Mouse (Mus musculus) lung, postnatal 0 days (tissue): ENCODE data around the gene Rdh5. TPM values are rescaled to one million over a fixed set of nuclear protein-coding genes. Genes with fewer than 3 reads are reported as not detected.

ENCODE experiments used
- ATAC-seq: fragments of 200-750 bp; cut with Nextera tagmentation; 2 replicates; pipeline ENCODE4 v1.8.0; 2017; ENCODE audit warnings: moderate library complexity
- DNase-seq: peaks from one replicate; pipeline ENCODE4 v3.0.0-alpha.2; 2016; ENCODE audit warnings: low spot score
- H3K27ac ChIP-seq: fragments of 300-500 bp; sonication (generic); 2 replicates; pipeline ENCODE4 v1.5.1; 2014; ENCODE audit warnings: antibody characterized with exemption, mild to moderate bottlenecking, low read length, mixed read lengths
- H3K27me3 ChIP-seq: fragments of 300-500 bp; sonication (generic); replicated peaks from 2 replicates; pipeline ENCODE4 v1.6.1; 2014; ENCODE audit warnings: low read length, mixed read lengths; ENCODE audit not compliant: insufficient read depth
- H3K36me3 ChIP-seq: fragments of 300-500 bp; sonication (generic); 2 replicates; pipeline ENCODE4 v1.6.1; 2014; ENCODE audit warnings: low read length, mixed read lengths; ENCODE audit not compliant: insufficient read depth
- H3K4me1 ChIP-seq: fragments of 300-500 bp; sonication (generic); 2 replicates; pipeline ENCODE4 v1.6.1; 2014; ENCODE audit warnings: antibody characterized with exemption, low read depth, low read length, mixed read lengths; ENCODE audit not compliant: insufficient read depth
- H3K4me2 ChIP-seq: fragments of 300-500 bp; sonication (generic); replicated peaks from 2 replicates; pipeline ENCODE4 v1.6.1; 2014; ENCODE audit warnings: low read depth, mild to moderate bottlenecking, low read length, moderate library complexity, mixed read lengths
- H3K4me3 ChIP-seq: fragments of 300-500 bp; sonication (generic); 2 replicates; pipeline ENCODE4 v1.5.1; 2014; ENCODE audit warnings: low read depth, low read length
- H3K9ac ChIP-seq: fragments of 300-500 bp; sonication (generic); replicated peaks from 2 replicates; pipeline ENCODE4 v1.6.1; 2014; ENCODE audit warnings: low read depth, mild to moderate bottlenecking
- H3K9me3 ChIP-seq: fragments of 300-500 bp; sonication (generic); 2 replicates; pipeline ENCODE4 v1.6.1; 2016; ENCODE audit warnings: low read length, mixed read lengths
- CTCF ChIP-seq: IDR thresholded peaks from 2 replicates; pipeline ENCODE4 v1.5.1; 2016; ENCODE audit warnings: antibody characterized with exemption, mild to moderate bottlenecking
- EP300 ChIP-seq: IDR thresholded peaks from 2 replicates; pipeline ENCODE4 v1.6.1; 2016; ENCODE audit warnings: antibody characterized with exemption, mild to moderate bottlenecking, control low read depth
- WGBS: fragments of 180-500 bp; shearing (Covaris S2); extraction: QIAGEN DNeasy Blood & Tissue Kit; methylation state at CpG from one replicate; pipeline ENCODE4 v1.1.7; 2014; 5-methylcytosine and 5-hydroxymethylcytosine counted together
- polyA plus RNA-seq: library from polyadenylated mRNA; unstranded; fragments of >200 nt; fragmentation: Nextera tagmentation; extraction: Ambion mirVana; gene quantifications from 2 replicates; pipeline ENCODE4 v1.2.1, GENCODE M21; 2015

The Rdh5 gene
- polyA plus RNA-seq, 1 experiment from 2014 or later = 13.2 TPM

DNA sequence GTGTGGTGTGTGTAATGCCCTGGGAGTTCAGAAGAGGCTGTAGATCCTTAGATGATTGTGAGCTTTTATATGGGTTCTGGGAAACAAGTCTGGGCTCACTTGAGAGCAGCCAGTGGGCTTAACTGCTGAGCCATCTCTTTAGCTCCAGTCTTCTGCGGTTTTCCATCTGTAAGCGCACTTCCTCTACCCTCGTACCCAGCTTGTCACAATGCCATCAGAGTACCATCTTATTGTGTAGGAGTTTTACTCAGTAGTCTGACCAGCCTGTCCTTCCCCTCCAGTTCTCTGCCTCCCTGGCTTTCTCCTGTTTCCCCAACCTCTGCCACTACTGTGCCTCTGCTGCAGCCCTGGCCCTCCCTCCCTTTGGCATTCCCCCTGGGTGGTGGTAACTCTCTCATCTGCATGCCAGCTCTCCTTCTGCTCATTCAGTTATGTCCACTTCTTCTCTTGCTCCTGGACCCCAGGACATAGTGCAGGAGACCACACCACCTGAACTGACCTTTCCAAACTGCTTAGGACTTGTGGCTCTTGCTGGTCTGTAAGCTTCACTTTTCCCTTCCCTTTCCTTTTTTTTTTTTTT lies 20.2 kb downstream of the Rdh5 start:
- ATAC-seq (no peak), DNase-seq (no peak)
- Histone ChIP-seq H3K4me3 (no peak overlapping the region), H3K36me3 (no peaks in the 10 kb centered on the region), H3K9ac (no peak overlapping the region), H3K4me2 (no peak overlapping the region), H3K9me3 (no peaks in the 10 kb centered on the region), H3K27ac (no peak overlapping the region), H3K27me3 (no peaks in the 10 kb centered on the region), H3K4me1 (no peaks in the 10 kb centered on the region)
- TF ChIP-seq CTCF (no peak), EP300 (no peak)
- 87% methylated on average over 3 of the region's 3 CpGs for WGBS

- no peak overlapping the region for H3K9ac ChIP-seq
- WGBS = 84% methylated on average over 1 of the region's 1 CpGs
- DNase-seq = no peak
- no peak for ATAC-seq
- no peak overlapping the region for H3K4me2 ChIP-seq
- no peaks in the 10 kb centered on the region for H3K4me1 ChIP-seq
- H3K27me3 ChIP-seq = 0 out of 2 replicates have a peak, but pooled peaks cover 3% of the 10 kb centered on the region
- no peaks in the 10 kb centered on the region for H3K36me3 ChIP-seq
- no peak for TF ChIP-seq EP300
- TF ChIP-seq CTCF = no peak
- no peaks in the 10 kb centered on the region for H3K9me3 ChIP-seq
- no peak overlapping the region for H3K4me3 ChIP-seq
- no peak overlapping the region for H3K27ac ChIP-seq
These were observed 21.3 kb downstream of the Rdh5 start for GRCm38 (mm10) chr10:128901409-128901808.

- Histone ChIP-seq H3K9me3 (no peaks in the 10 kb centered on the region), H3K4me2 (no peak within 1 kb of the TSS), H3K27ac (no peak within 1 kb of the TSS), H3K27me3 (peaks cover 8% of the 10 kb centered on the region; the same call in 1 of the 2 replicates), H3K36me3 (no peaks in the 10 kb centered on the region; the same call in 1 of the 2 replicates), H3K9ac (no peak within 1 kb of the TSS), H3K4me1 (peaks cover 2% of the 10 kb centered on the region; the same call in 1 of the 2 replicates), H3K4me3 (no peak within 1 kb of the TSS)
- ATAC-seq (no peak; the same call in 1 of the 2 replicates), DNase-seq (no peak)
- TF ChIP-seq CTCF = no peak
- 58% methylated on average over 3 of the region's 3 CpGs for WGBS
These were observed 22.0 kb downstream of the Rdh5 start, which contains the start of gene Cd63 for GRCm38 (mm10) chr10:128900698-128901097. Gene Cd63 (plus strand): TSS chr10:128900989.

- no peak overlapping the region for H3K9ac ChIP-seq
- no peaks in the 10 kb centered on the region; the same call in 1 of the 2 replicates for H3K36me3 ChIP-seq
- ATAC-seq (no peak), DNase-seq (no peak)
- H3K4me2 ChIP-seq = no peak overlapping the region
- peaks cover 8% of the 10 kb centered on the region; the same call in 1 of the 2 replicates for H3K27me3 ChIP-seq
- H3K27ac ChIP-seq = no peak overlapping the region
- TF ChIP-seq CTCF (no peak), EP300 (no peak)
- no peak overlapping the region for H3K4me3 ChIP-seq
- 68% methylated on average over 6 of the region's 6 CpGs for WGBS
- peaks cover 2% of the 10 kb centered on the region; the same call in 1 of the 2 replicates for H3K4me1 ChIP-seq
- H3K9me3 ChIP-seq = no peaks in the 10 kb centered on the region
These were observed 22.8 kb downstream of the Rdh5 start for GRCm38 (mm10) chr10:128899759-128900490.

- H3K9me3 ChIP-seq = no peaks in the 10 kb centered on the region
- H3K4me2 ChIP-seq = no peak overlapping the region
- H3K36me3 ChIP-seq = no peaks in the 10 kb centered on the region; the same call in 1 of the 2 replicates
- no peak for DNase-seq
- peaks cover 2% of the 10 kb centered on the region; the same call in 1 of the 2 replicates for H3K4me1 ChIP-seq
- TF ChIP-seq CTCF (no peak), EP300 (no peak)
- H3K27me3 ChIP-seq = peaks cover 13% of the 10 kb centered on the region
- 0% methylated on average over 1 of the region's 1 CpGs for whole genome bisulfite sequencing
- H3K9ac ChIP-seq = no peak overlapping the region
- no peak overlapping the region for H3K27ac ChIP-seq
- no peak overlapping the region for H3K4me3 ChIP-seq
- no peak for ATAC-seq
These were observed 25.2 kb downstream of the Rdh5 start for GRCm38 (mm10) chr10:128897501-128897900.

- Histone ChIP-seq H3K4me2 (no peak overlapping the region), H3K4me1 (peaks cover 2% of the 10 kb centered on the region; the same call in 1 of the 2 replicates), H3K9me3 (no peaks in the 10 kb centered on the region), H3K27ac (no peak overlapping the region), H3K9ac (no peak overlapping the region), H3K27me3 (peaks cover 13% of the 10 kb centered on the region), H3K36me3 (no peaks in the 10 kb centered on the region; the same call in 1 of the 2 replicates), H3K4me3 (no peak overlapping the region)
- no peak for ATAC-seq
- 19% methylated on average over 1 of the region's 1 CpGs for WGBS
- TF ChIP-seq EP300 (no peak), CTCF (no peak)
- no peak for DNase-seq
These were observed 25.9 kb downstream of the Rdh5 start for GRCm38 (mm10) chr10:128896807-128897206.
